Mouse (Mus musculus) ES-Bruce4 (cell line): ENCODE measurements at regions not wholly inside any gene's neighbourhood (a gene's known extent, or its start where the extent isn't known, plus 50 kb on each side); places are given as distances from the start of the nearest gene placed in this dataset.
"Not testable (repeated sequence)": the region's sequence is repeated elsewhere in the genome, so short reads cannot be mapped to it uniquely, and the experiment has no call there.

Source experiments
- H3K27ac ChIP-seq: 2 replicates; pipeline ENCODE4 v1.5.1; 2012; ENCODE audit warnings: low read length, inconsistent platforms; ENCODE audit not compliant: insufficient read depth
- H3K27me3 ChIP-seq: 2 replicates; pipeline ENCODE4 v1.6.1; 2012; ENCODE audit warnings: mild to moderate bottlenecking, low read length, inconsistent platforms; ENCODE audit not compliant: control insufficient read depth, poor library complexity, insufficient read depth, severe bottlenecking
- H3K36me3 ChIP-seq: 2 replicates; pipeline ENCODE4 v1.6.1; 2012; ENCODE audit warnings: inconsistent platforms, mild to moderate bottlenecking, low read length, moderate library complexity; ENCODE audit not compliant: control insufficient read depth, poor library complexity, insufficient read depth, severe bottlenecking
- H3K4me1 ChIP-seq: one replicate; pipeline ENCODE4 v1.8.1; 2011; ENCODE audit warnings: low read length; ENCODE audit not compliant: control insufficient read depth, insufficient read depth
- H3K4me3 ChIP-seq: 2 replicates; pipeline ENCODE4 v1.5.1; 2011; ENCODE audit warnings: low read depth, mild to moderate bottlenecking, low read length
- H3K9ac ChIP-seq: 2 replicates; pipeline ENCODE4 v1.6.1; 2012; ENCODE audit warnings: low read depth, mild to moderate bottlenecking, inconsistent platforms; ENCODE audit not compliant: poor library complexity, severe bottlenecking
- H3K9me3 ChIP-seq: replicated peaks from 2 replicates; pipeline ENCODE4 v1.6.1; 2012; ENCODE audit warnings: mild to moderate bottlenecking, low read length, inconsistent platforms; ENCODE audit not compliant: control insufficient read depth, poor library complexity, insufficient read depth, severe bottlenecking
- CTCF ChIP-seq: IDR thresholded peaks from one replicate; pipeline ENCODE4 v1.8.1; 2011; ENCODE audit warnings: low read depth, low read length
- EP300 ChIP-seq: IDR thresholded peaks from 2 replicates; pipeline ENCODE4 v1.6.1; 2011; ENCODE audit warnings: low read depth, low read length; ENCODE audit not compliant: insufficient read depth
- POLR2A ChIP-seq: IDR thresholded peaks from one replicate; pipeline ENCODE4 v1.8.1; 2011; ENCODE audit warnings: low read length; ENCODE audit not compliant: insufficient read depth

DNA sequence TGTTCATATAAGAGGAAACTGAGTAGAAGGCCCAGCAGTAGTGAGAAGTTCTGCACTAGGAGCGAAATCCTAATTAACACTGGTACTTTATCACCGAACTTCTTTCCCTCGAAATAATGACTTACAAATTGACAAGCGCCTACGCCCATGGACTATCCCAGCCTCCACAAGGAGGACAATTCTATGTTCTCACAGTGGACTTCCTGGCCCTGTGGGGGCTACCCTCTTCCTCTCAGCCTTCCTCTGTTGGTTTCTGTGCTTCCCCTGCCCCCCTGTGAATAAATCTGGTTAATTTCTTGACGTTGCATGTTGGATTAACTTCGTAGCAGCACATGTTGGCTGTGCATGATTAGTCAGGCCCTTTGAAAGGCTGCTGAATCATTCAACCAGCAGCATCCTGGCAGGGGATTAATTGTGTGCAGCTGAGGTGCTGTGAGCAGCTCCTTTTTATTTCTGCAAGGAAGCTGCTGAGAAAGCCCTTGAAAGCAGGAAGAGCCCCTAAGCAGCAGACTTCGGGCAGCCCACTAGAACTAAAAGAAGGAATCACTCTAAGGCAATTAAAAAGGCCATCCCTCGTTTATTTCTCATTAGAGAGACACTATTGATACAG is 117.4 kb downstream of the Pmp22 start:
- no peaks in the 10 kb centered on the region for H3K36me3 ChIP-seq
- no peak for TF ChIP-seq POLR2A
- TF ChIP-seq CTCF = no peak
- TF ChIP-seq EP300 = no peak
- no peaks in the 10 kb centered on the region; the same call in 1 of the 2 replicates for H3K9me3 ChIP-seq
- no peak overlapping the region for H3K9ac ChIP-seq
- no peak overlapping the region for H3K4me3 ChIP-seq
- no peak overlapping the region for H3K27ac ChIP-seq
- H3K4me1 ChIP-seq = no peaks in the 10 kb centered on the region
- no peaks in the 10 kb centered on the region; the same call in 1 of the 2 replicates for H3K27me3 ChIP-seq

DNA sequence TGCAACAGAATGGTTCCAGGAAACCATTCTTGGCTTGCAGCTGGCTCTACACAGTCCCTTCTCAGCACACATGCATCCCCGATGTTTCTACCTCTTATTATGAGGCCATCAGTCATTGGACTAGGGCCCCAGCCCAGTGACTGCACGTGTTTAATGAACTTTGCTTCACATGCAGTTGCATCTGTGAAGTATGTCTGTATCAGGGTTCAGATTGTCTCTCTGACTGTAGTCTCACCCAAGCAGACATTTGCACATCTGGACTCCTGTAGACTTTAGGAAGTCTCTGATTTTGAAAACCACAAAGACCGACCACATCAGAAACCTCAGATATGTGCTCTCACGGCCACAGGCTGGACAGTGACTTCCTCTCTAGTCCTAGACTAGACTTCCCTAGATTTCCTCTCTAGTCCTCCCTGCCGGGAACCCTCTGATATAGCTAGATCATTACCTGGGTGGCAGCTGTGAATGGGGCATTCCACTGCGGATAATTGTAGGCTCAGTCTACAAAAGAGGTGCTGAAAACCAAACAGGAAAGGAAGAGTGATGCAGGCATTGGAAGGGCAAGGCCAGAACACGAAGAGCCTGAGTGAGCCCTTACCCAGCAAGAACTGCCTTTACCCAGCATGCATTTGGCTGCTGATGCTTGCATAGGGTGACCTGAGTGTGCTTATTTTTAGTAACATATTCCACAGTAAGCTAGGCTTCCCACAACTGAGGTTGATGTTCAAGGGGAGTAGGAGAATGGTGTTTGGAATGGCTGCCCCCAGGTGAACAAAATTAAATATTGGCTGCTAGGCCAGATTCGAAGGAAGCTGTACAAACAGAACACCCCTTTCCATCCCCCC is 123.5 kb downstream of the Pmp22 start:
- no peak overlapping the region for H3K4me3 ChIP-seq
- H3K27ac ChIP-seq = no peak overlapping the region
- no peaks in the 10 kb centered on the region for H3K4me1 ChIP-seq
- no peaks in the 10 kb centered on the region for H3K36me3 ChIP-seq
- TF ChIP-seq POLR2A (no peak), CTCF (no peak), EP300 (no peak)
- H3K27me3 ChIP-seq = no peaks in the 10 kb centered on the region; the same call in 1 of the 2 replicates
- no peaks in the 10 kb centered on the region for H3K9me3 ChIP-seq
- H3K9ac ChIP-seq = no peak overlapping the region

DNA sequence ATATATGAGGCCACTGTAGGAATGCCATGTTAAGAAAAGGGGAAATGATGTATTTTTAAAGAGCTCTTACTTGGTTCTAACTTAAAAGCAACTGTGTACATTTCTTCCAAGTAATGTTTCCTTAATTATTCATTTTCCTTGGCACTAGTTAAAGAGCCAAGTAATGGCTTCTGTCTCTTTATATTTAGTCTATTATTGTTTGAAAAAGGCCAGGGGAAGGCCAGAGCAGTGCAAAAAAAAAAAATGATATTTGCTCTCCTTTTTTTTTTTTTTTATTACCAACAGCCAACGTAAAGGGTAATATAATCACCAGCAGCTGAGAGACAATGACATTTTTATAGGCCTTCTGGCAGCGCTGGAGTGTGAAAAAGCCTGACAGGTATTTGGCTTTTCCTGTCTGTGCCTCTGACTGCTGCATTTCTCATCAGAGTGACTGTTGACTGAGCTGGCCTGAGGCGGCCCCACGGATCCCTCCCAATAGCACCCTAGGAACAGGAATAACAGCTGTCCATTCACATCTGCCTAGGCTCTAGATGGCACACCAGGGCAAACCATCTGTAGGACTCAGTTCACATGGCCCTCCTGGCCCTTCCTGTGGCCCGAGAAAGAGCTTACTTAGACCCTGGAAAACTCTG is 124.3 kb downstream of the Pmp22 start:
- Histone ChIP-seq H3K4me3 (no peak overlapping the region), H3K9me3 (no peaks in the 10 kb centered on the region), H3K27me3 (no peaks in the 10 kb centered on the region; the same call in 1 of the 2 replicates), H3K4me1 (no peaks in the 10 kb centered on the region), H3K36me3 (no peaks in the 10 kb centered on the region), H3K9ac (no peak overlapping the region), H3K27ac (no peak overlapping the region)
- TF ChIP-seq EP300 = no peak
- TF ChIP-seq POLR2A = no peak

DNA sequence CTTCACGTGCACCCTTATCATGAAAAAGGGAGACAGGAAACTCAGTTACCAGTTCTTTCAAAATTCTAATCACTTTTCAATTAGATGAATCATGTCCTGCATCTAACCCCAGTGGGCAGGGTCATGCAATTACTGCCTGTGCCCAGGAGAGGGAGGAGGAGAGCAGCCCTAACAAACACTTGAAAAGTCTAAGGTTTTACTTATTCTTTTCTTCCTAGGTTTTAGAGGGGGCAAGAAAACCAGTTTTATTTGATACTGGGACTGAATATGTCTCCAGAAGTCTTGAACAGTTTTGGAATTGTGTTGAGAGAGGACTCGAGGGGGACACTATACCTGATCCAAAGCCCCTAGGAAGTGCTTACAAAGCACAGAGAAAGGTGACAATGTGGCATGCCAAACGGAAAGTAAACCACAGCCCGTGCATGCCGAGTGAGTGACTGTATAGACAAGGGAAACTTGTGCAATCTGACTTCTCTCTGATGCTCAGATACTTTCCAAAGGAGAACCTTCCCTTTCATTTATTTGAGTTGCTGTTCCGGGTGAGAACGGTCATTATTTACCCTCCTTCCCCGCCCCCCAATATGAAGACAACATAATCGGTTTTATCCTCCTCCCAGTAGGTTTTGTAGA is 135.8 kb downstream of the Pmp22 start:
- no peaks in the 10 kb centered on the region; the same call in 1 of the 2 replicates for H3K27me3 ChIP-seq
- no peaks in the 10 kb centered on the region for H3K9me3 ChIP-seq
- no peak overlapping the region for H3K4me3 ChIP-seq
- no peak for TF ChIP-seq POLR2A
- TF ChIP-seq CTCF = peak; percentile 58
- H3K9ac ChIP-seq = no peak overlapping the region
- no peak overlapping the region; the same call in 1 of the 2 replicates for H3K27ac ChIP-seq
- H3K4me1 ChIP-seq = peaks cover 5% of the 10 kb centered on the region
- H3K36me3 ChIP-seq = no peaks in the 10 kb centered on the region

DNA sequence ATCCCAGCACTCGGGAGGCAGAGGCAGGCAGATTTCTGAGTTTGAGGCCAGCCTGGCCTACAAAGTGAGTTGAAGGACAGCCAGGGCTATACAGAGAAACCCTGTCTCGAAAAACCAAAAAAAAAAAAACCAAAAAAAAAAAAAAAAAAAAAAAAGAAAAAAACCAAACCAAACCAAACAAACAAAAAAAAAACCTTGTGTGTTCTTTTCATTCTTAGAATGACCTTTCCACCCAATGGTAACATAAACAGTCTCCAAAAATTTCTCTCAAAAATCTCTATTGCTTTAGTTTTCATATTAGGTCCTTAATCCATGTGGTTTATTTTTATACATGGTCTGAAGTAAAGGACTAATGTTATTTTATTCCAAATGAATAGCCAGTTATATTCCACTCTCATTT is 137.5 kb downstream of the Pmp22 start:
- H3K4me3 ChIP-seq, H3K27me3 ChIP-seq, H3K4me1 ChIP-seq, H3K36me3 ChIP-seq, H3K9ac ChIP-seq, H3K27ac ChIP-seq, H3K9me3 ChIP-seq: not testable (repeated sequence)
